Mouse (Mus musculus): ENCODE results near the gene Mrpl44. TPM values are rescaled to one million over a fixed set of nuclear protein-coding genes. Genes with fewer than 3 reads are reported as not detected.

Mrpl44 gene
- polyA plus RNA-seq, 2 experiments from 2014 or later: 53.9 to 63.6 TPM

Other genes starting within 250 kb of the Mrpl44 start
- gene Ap1s3, start 104.0 kb upstream of the Mrpl44 start, polyA plus RNA-seq (2017; shearing (Covaris generic)): 1 to 10 TPM; 1.2 to 2.5 TPM
- 10 to 100 TPM; 26.5 to 28.1 TPM for gene Wdfy1, start 125 bp downstream of the Mrpl44 start, polyA plus RNA-seq (2017; shearing (Covaris generic))
- gene Serpine2, start 85.2 kb downstream of the Mrpl44 start, polyA plus RNA-seq (2017; shearing (Covaris generic)): 1 to 10 TPM; 1.7 to 2.8 TPM

Measured in CD4-positive, CD25-positive, alpha-beta regulatory T cell, adult 4 months (primary cell).